Mouse (Mus musculus) yolk sac, embryonic 10.5 days (tissue): ENCODE results near the gene Wsb2.
"Not testable (repeated sequence)": the region's sequence is repeated elsewhere in the genome, so short reads cannot be mapped to it uniquely, and the experiment has no call there.

Experiments used
- DNase-seq: peaks from one replicate; pipeline ENCODE4 v3.0.0-alpha.2; 2017; ENCODE audit warnings: low spot score

Wsb2 gene

DNA sequence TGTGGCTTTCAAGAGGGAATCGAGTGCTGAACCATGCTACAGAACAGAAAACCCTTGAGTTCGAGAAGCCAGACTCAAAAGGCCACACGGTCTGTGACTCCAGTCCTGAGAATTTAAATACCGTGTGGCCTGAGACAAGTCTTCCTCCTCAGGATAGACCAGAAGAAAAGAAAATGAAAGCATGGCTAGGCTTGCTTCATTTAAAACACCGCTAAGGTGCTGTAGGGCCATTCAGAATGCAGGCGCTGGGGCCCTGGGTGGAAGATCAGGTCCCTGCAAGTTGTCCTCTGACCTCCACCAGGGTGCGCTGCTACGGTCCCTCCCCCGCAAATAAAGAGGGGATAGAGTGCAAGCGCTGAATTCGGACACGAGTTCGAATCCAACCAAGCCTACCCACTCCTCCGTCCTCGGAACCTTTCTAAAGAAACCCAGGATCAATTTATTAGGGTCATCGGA, 31.2 kb downstream of the Wsb2 start:
- DNase-seq = peak; percentile 73

- DNase-seq = peak; percentile 94
Observed at GRCm38 (mm10) chr5:117388877-117389276, 31.8 kb downstream of the Wsb2 start, which contains the start of gene Rfc5. Gene Rfc5, minus strand, starts transcription at chr5:117389047.

- no peak for DNase-seq
Observed at GRCm38 (mm10) chr5:117390895-117391294, 33.8 kb downstream of the Wsb2 start.

- DNase-seq = no peak
Observed at GRCm38 (mm10) chr5:117395834-117396233, 38.7 kb downstream of the Wsb2 start.

- DNase-seq = peak; percentile 68
Observed at GRCm38 (mm10) chr5:117396596-117397014, 39.5 kb downstream of the Wsb2 start.

GRCm38 (mm10) chr5:117397371-117397770, 40.3 kb downstream of the Wsb2 start:
- no peak for DNase-seq

GRCm38 (mm10) chr5:117398007-117398550, 41.0 kb downstream of the Wsb2 start:
- DNase-seq = no peak

DNA sequence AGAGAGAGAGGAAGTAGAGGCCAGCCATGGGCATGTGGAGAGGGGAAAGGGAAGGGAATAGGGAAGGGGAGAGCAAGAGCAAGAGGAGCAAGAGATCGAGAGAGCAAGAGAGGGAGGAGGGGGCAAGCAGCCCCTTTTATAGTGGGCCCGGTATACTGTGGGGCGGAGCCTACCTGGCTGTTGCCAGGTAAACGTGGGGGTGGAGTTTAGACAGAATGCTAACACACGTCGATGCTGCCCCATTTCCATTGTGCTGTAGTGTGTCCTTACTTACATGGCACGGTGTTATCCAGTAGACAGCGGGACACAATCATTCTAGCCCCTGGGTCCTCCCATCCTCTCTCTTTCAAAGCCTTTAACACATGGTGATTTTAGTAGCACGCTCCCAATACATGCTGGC, 42.2 kb downstream of the Wsb2 start:
- no peak for DNase-seq

DNA sequence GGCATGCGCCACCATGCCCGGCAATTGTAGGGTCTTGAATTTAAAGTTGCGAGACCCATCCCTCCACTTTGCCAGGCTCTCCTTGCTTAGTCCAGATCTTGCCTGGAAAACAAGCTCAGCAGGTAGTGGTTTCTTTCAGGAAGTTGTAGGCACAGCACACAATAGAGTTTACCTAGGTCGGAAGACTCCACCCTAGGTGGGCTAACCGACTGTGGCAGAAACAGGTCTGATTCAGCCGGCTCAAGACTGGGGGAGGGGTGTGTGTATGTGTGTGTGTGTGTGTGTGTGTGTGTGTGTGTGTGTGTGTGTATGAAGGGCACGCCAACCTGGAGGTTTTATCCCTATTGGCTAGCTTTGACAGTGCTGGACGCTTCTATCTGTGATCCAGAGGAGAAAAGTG, 46.5 kb downstream of the Wsb2 start:
- no peak for DNase-seq

DNA sequence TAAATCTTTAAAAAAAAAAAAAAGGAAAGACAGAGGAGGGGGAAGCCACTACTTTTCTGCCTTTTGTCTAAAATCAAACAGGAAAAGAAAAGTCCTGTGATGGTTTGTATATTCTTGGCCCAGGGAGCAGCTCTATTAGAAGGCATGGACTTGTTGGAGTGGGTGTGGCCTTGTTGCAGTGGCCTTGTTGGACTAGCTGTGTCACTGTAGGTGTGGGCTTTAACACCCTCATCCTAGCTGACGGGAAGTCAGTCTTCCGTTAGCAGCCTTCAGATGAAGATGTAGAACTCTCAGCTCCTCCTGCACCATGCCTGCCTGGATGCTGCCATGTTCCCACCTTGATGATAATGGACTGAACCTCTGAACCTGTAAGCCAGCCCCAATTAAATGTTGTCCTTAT, 47.6 kb downstream of the Wsb2 start:
- DNase-seq = not testable (repeated sequence)

- DNase-seq = no peak
Observed at GRCm38 (mm10) chr5:117408216-117408615, 51.1 kb downstream of the Wsb2 start.

DNA sequence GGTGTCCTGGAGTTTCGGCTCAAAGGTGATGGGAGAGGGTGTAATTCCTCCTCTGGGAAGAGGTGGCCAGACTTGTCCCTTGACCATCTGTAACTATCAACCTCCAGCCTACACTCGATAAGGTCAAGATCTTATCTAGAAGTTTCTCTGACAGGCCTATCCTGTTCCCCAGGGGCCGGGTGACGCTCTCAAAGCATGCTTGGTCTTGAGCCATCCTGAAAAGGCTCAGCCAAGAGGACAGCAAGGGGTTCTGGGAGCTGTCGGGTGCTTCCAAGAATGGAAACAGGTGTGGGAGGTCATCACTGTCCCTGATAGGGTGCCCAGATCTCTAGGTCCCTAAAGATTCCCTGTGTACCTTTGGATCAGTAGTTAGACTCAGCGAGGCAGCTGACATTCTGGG, 52.3 kb downstream of the Wsb2 start:
- DNase-seq = no peak

DNA sequence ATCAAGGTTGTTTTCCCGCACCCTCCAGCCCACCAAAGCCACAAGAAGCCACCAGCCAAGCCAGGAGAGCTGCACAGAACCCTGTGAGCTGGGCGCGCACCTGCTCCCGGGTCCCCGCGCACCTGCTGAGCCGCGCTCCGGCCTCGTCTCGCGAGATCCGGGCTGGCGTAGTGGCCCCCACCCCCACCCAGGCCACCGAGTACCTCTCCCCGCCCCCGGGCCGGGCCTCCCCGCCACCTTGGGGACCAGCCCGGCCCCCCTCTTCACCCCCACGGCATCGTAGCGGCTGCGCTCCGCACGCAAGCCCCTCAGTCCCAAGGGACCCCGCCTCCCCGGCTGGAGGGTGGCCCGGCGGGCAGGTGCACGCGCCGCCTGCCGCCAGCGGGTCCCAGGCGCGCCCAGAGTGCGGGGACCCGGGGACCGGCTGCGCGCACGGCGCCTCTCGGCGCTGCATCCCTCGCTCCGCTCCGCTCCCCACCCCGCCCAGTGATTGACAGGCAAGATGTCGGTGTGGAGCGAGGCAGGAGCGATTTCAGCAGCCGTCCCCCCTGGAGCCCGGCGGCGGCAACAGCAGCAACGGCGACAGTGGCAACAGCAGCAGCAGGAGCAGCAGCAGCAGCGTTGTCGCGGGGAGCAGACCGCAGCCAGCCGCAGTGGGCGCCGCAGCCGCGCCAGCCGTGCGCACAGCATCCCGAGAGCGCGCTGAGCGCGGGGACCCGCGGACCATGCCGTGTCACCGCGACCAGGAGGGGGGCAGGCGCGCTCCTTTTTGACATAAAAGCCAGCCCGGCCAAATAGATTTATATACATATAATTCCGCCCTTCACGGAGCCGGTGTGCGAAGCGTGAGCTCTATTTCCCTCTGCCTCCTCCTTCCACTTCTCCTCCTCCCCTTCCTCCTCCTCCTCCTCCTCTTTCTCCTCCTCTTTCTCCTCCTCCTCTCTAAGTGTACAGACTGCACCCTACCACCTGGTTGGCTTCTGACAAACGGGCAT, 56.7 kb downstream of the Wsb2 start, which contains the start of gene Ksr2:
TSS of gene Ksr2 (plus strand) at position 494 of the 995 bp plus-strand sequence.
- peak; percentile 60 for DNase-seq

GRCm38 (mm10) chr5:117414611-117415010, 57.5 kb downstream of the Wsb2 start:
- DNase-seq = no peak

GRCm38 (mm10) chr5:117415011-117415912, 58.2 kb downstream of the Wsb2 start:
- no peak for DNase-seq

DNA sequence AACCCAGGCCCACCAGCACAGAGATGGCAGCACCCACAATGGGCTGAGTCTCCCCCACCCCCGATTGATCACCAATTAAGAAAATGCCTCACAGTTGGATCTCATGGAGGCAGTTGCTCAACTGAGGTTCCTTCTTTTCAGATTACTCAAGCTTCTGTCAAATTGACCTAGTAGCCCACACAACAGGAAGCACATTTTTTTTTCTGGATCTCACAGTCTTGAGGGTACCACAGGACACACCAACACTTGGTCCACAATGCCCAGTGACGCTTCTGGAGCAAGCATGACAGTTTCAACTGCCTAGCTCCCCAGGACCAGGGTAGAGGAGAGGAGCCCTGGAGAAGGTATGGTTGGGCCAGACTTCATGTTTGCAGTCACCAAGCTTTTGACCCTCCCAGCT, 60.3 kb downstream of the Wsb2 start:
- DNase-seq = no peak
